Mouse (Mus musculus) neural tube, embryonic 14.5 days (tissue): Measurements from ENCODE around the gene Herpud1. TPM values are rescaled to one million over a fixed set of nuclear protein-coding genes. Genes with fewer than 3 reads are reported as not detected.

Source experiments
- ATAC-seq: fragments of 200-750 bp; cut with Nextera tagmentation; 2 replicates; pipeline ENCODE4 v1.8.0; 2017; ENCODE audit warnings: low read depth, mild to moderate bottlenecking, moderate TSS enrichment, moderate library complexity
- H3K27ac ChIP-seq: fragments of 300-500 bp; sonication (generic); 2 replicates; pipeline ENCODE4 v1.5.1; 2014; ENCODE audit warnings: low read depth, mild to moderate bottlenecking, control low read depth, low read length, moderate library complexity, mixed read lengths
- H3K27me3 ChIP-seq: fragments of 300-500 bp; sonication (generic); 2 replicates; pipeline ENCODE4 v1.6.1; 2014; ENCODE audit warnings: low read length; ENCODE audit not compliant: control insufficient read depth, insufficient read depth
- H3K36me3 ChIP-seq: fragments of 300-500 bp; sonication (generic); 2 replicates; pipeline ENCODE4 v1.6.1; 2014; ENCODE audit warnings: low read length, mixed read lengths; ENCODE audit not compliant: control insufficient read depth, insufficient read depth
- H3K4me1 ChIP-seq: fragments of 300-500 bp; sonication (generic); 2 replicates; pipeline ENCODE4 v1.6.1; 2014; ENCODE audit warnings: low read length; ENCODE audit not compliant: control insufficient read depth, insufficient read depth
- H3K4me2 ChIP-seq: fragments of 300-500 bp; sonication (generic); 2 replicates; pipeline ENCODE4 v1.6.1; 2014; ENCODE audit warnings: mild to moderate bottlenecking, low read depth, low read length, control low read depth
- H3K4me3 ChIP-seq: fragments of 300-500 bp; sonication (generic); 2 replicates; pipeline ENCODE4 v1.5.1; 2014; ENCODE audit warnings: low read depth, low read length, control low read depth, mixed read lengths
- H3K9ac ChIP-seq: fragments of 300-500 bp; sonication (generic); replicated peaks from 2 replicates; pipeline ENCODE4 v1.6.1; 2014; ENCODE audit warnings: low read depth, mild to moderate bottlenecking, control low read depth, low read length, mixed read lengths
- H3K9me3 ChIP-seq: fragments of 300-500 bp; sonication (generic); 2 replicates; pipeline ENCODE4 v1.6.1; 2016; ENCODE audit warnings: low read length; ENCODE audit not compliant: control insufficient read depth
- WGBS: fragments of 180-500 bp; shearing (Covaris S2); extraction: QIAGEN DNeasy Blood & Tissue Kit; methylation state at CpG from one replicate; pipeline ENCODE4 v1.1.7; 2014; 5-methylcytosine and 5-hydroxymethylcytosine counted together
- polyA plus RNA-seq: library from polyadenylated mRNA; unstranded; fragments of >200 nt; fragmentation: Nextera tagmentation; extraction: Ambion mirVana; gene quantifications from 2 replicates; pipeline ENCODE4 v1.2.1, GENCODE M21; 2014

The Herpud1 gene
- polyA plus RNA-seq, 1 experiment from 2014 or later = 69.0 TPM

GRCm38 (mm10) chr8:94434958-94435357 is 48.7 kb downstream of the Herpud1 start:
- no peak for ATAC-seq
- Histone ChIP-seq H3K27me3 (peaks cover 5% of the 10 kb centered on the region; the same call in 1 of the 2 replicates), H3K4me2 (no peak overlapping the region), H3K4me3 (no peak overlapping the region), H3K36me3 (no peaks in the 10 kb centered on the region), H3K9me3 (no peaks in the 10 kb centered on the region), H3K27ac (no peak overlapping the region), H3K4me1 (0 out of 2 replicates have a peak, but pooled peaks cover 6% of the 10 kb centered on the region), H3K9ac (no peak overlapping the region)
- WGBS = 83% methylated on average over 3 of the region's 3 CpGs

DNA sequence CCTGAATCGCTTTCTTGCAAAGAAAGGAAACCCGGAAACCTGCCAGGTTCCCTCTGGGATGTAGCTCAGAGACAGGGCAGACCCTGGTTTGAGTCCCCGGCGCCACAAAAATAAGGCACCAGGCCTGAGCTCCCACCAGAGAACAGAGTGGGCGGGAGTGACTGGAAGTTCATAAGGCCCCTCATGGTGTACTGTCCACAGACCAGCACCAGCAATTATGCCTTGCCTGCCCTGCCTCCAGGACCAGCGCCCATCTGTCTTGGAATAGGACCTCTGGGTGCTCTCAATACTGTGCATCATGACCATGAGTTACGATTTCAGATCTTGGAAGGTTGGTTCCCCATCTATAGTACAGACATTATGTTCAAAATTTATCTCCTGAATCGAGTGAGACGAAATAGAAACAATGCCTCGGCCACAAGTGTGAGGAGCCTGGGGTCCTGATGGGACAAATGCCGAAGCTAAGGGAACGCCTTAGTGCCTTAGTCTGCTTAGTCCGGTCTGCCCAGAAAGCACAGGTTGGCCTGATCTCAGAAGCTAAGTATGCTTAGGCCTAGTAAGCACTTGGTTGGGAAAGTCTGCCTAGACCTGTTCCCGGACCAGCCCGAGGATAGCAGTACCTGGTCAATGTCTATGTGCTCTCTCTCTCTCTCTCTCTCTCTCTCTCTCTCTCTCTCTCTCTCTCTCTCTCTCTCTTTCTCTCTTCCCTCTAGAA is 49.3 kb downstream of the Herpud1 start:
- peaks cover 5% of the 10 kb centered on the region; the same call in 1 of the 2 replicates for H3K27me3 ChIP-seq
- 0 out of 2 replicates have a peak, but pooled peaks cover 6% of the 10 kb centered on the region for H3K4me1 ChIP-seq
- H3K9ac ChIP-seq = no peak overlapping the region
- H3K9me3 ChIP-seq = no peaks in the 10 kb centered on the region
- WGBS = 96% methylated on average over 15 of the region's 15 CpGs
- H3K4me3 ChIP-seq = no peak overlapping the region
- no peak overlapping the region for H3K27ac ChIP-seq
- H3K4me2 ChIP-seq = no peak overlapping the region
- no peaks in the 10 kb centered on the region for H3K36me3 ChIP-seq
- no peak for ATAC-seq

DNA sequence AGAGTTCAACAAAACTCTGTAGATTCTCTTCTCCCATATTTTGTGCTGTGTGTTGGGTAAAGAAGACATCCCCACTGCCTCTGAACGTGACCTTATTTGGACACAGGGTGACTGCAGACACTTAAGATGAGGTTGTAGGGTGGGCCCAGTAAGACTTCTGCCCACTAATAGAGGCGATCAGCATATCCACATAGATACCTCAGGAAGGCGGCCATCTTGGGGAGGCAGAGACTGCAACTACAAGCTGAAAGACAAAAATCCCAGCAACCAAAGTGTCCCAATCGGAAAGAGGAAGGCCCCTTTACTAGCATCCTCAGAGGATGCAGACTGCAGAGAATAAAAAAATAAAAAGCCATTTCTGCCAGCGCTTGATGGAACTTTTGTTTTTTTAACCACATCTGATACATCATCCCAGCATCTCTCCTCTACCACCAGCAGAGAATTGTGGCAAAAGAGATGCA is 49.9 kb downstream of the Herpud1 start:
- no peaks in the 10 kb centered on the region for H3K9me3 ChIP-seq
- no peak overlapping the region for H3K27ac ChIP-seq
- H3K36me3 ChIP-seq = no peaks in the 10 kb centered on the region
- H3K4me3 ChIP-seq = no peak overlapping the region
- no peak overlapping the region for H3K9ac ChIP-seq
- peaks cover 5% of the 10 kb centered on the region; the same call in 1 of the 2 replicates for H3K27me3 ChIP-seq
- 0 out of 2 replicates have a peak, but pooled peaks cover 6% of the 10 kb centered on the region for H3K4me1 ChIP-seq
- no peak for ATAC-seq
- no peak overlapping the region for H3K4me2 ChIP-seq
- WGBS = 92% methylated on average over 5 of the region's 5 CpGs

- 90% methylated on average over 3 of the region's 3 CpGs for WGBS
- Histone ChIP-seq H3K9me3 (no peaks in the 10 kb centered on the region), H3K9ac (no peak overlapping the region), H3K4me3 (no peak overlapping the region), H3K27ac (no peak overlapping the region), H3K36me3 (no peaks in the 10 kb centered on the region), H3K4me2 (no peak overlapping the region), H3K4me1 (0 out of 2 replicates have a peak, but pooled peaks cover 6% of the 10 kb centered on the region), H3K27me3 (peaks cover 5% of the 10 kb centered on the region; the same call in 1 of the 2 replicates)
- no peak for ATAC-seq
These were observed 50.7 kb downstream of the Herpud1 start for GRCm38 (mm10) chr8:94436900-94437299.

DNA sequence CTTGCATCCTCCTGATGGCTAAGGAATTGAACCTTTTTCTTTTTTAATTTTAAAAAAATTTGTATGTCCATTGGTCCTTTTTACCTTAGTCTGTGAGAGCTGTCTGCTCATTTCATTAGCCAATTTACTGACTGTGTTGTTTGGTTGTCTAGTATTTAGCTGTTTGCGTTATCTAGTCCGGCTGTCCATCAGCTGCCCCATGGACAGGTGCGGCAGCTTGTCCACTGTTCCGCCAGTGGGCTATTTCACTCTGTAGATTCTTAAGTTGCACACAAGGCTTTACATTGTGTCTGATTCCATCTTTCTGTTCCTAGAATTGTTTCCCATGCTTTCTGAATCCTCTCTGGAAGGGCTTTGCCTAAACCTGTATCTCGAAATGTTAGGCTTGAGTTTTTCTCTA is 52.4 kb downstream of the Herpud1 start:
- H3K4me1 ChIP-seq = 0 out of 2 replicates have a peak, but pooled peaks cover 6% of the 10 kb centered on the region
- no peak overlapping the region for H3K4me3 ChIP-seq
- H3K9me3 ChIP-seq = no peaks in the 10 kb centered on the region
- H3K36me3 ChIP-seq = no peaks in the 10 kb centered on the region
- no peak overlapping the region for H3K9ac ChIP-seq
- no peak overlapping the region for H3K27ac ChIP-seq
- WGBS = 94% methylated on average over 5 of the region's 5 CpGs
- peaks cover 3% of the 10 kb centered on the region; the same call in 1 of the 2 replicates for H3K27me3 ChIP-seq
- H3K4me2 ChIP-seq = no peak overlapping the region
- ATAC-seq = no peak

GRCm38 (mm10) chr8:94439691-94440090 is 53.5 kb downstream of the Herpud1 start:
- no peak overlapping the region for H3K4me3 ChIP-seq
- H3K36me3 ChIP-seq = no peaks in the 10 kb centered on the region
- no peak overlapping the region for H3K9ac ChIP-seq
- no peaks in the 10 kb centered on the region for H3K27me3 ChIP-seq
- H3K27ac ChIP-seq = no peak overlapping the region
- no peaks in the 10 kb centered on the region for H3K4me1 ChIP-seq
- no peak for ATAC-seq
- no peaks in the 10 kb centered on the region for H3K9me3 ChIP-seq
- no peak overlapping the region for H3K4me2 ChIP-seq

DNA sequence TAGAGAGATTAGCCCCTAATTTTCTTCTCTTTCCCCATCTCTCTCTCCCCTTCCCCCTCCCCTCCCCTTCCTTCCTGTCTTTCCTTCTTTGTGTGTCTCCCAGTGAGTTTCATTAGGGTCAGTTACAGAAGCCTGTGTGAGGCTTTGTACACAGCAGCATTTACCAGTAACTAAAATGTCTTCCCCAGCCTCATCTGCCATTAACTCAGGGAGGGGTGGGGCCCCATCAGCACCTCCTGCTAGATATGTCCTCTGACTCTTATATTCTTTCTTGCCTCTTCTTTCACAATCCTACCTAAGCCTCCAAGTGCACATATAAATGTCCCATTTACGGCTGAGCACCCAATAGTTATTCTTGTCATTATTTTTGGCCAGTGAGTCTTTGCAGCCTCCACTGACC is 54.2 kb downstream of the Herpud1 start:
- H3K9ac ChIP-seq = no peak overlapping the region
- 83% methylated on average over 1 of the region's 1 CpGs for WGBS

DNA sequence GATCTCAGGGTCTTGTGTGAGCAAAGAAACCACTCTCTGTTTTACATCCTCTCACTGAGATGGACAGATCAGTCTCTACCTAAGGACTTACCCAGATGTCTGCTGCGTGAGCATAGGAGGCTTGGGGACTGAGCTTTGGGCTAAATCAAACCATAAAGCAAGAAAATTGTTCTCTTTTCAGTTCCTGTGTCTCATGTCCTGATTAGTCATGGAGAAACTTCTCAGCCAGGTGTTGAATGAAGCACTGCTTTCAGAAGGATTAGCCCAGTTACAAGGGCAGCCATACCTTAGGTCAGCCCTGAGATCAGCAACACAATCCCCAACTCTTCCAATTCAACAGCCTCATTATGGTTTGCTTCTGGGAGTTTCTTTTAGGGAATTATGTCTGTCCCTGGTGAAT is 55.4 kb downstream of the Herpud1 start:
- ATAC-seq = no peak
- Histone ChIP-seq H3K4me2 (no peak overlapping the region), H3K27me3 (no peaks in the 10 kb centered on the region), H3K27ac (no peak overlapping the region), H3K4me1 (no peaks in the 10 kb centered on the region), H3K4me3 (no peak overlapping the region), H3K9me3 (no peaks in the 10 kb centered on the region), H3K36me3 (no peaks in the 10 kb centered on the region), H3K9ac (no peak overlapping the region)
- 93% methylated on average over 1 of the region's 1 CpGs for WGBS

More for the DNA sequence above, 54.2 kb downstream of the Herpud1 start:
- Histone ChIP-seq H3K4me2 (no peak overlapping the region), H3K4me3 (no peak overlapping the region), H3K36me3 (no peaks in the 10 kb centered on the region), H3K4me1 (no peaks in the 10 kb centered on the region), H3K27ac (no peak overlapping the region), H3K9me3 (no peaks in the 10 kb centered on the region), H3K27me3 (no peaks in the 10 kb centered on the region)
- ATAC-seq = no peak

DNA sequence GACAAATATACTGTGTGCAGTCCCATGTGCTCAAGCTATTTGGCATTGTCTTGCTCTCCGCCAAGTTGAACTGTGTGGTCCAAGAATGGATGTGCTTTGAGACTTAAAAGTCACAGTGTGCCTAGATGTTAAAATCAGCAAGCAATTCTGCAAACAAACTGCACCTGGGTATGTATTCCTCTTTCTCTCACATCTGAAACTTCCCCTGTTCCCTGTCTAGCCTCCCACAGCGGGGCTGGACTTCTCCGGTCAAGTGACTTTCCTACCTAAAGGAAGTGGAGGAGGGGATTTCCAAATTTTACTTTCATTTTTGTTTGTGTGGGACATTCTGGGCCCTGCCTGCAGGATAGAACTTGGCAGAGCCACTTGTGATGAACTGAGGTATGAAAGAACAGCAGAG is 56.9 kb downstream of the Herpud1 start:
- H3K9ac ChIP-seq = no peak overlapping the region
- no peak overlapping the region for H3K4me3 ChIP-seq
- 91% methylated on average over 3 of the region's 3 CpGs for WGBS
- no peak overlapping the region for H3K4me2 ChIP-seq
- ATAC-seq = no peak
- no peaks in the 10 kb centered on the region for H3K36me3 ChIP-seq
- no peaks in the 10 kb centered on the region for H3K27me3 ChIP-seq
- H3K4me1 ChIP-seq = no peaks in the 10 kb centered on the region
- no peak overlapping the region for H3K27ac ChIP-seq
- H3K9me3 ChIP-seq = no peaks in the 10 kb centered on the region
